Mouse (Mus musculus): ENCODE data around the gene Rex1bd.

Rex1bd gene

DNA sequence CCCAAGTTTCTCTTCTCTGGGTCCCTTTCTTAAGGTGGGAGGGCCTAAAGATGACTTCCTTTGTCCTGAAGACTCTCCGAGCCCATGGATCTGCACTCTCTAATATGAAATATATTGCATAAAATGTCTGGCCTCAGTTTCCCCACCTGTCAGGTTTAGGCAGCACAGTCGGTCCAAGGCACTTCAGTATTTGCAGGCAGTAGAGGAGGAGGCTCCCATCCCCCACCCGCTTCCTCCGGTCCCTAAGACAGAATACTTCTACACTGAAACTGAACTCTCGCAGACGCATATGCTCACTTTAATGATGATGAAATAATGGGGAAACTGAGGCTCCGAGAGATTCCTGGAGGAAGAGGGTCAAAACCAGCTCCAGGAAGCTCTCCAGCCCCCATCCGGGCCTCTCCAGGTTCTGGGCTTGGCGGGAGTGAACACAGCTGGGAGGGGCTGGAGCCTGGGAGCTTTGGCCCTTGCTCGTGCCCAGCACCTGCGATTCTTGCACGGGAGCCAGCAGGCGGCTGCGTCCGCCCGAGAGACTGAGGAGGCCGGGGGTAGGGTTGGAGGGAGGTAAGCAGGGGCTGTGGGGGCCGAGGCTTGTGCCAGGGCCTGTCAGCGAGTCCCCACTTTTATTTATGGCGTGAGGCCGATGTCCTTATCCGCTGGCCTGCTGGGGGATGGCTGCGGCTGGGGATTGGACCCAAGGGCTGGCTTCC is 4.6 kb downstream of the Rex1bd start:
- DNase-seq: peak; percentile 58

DNA sequence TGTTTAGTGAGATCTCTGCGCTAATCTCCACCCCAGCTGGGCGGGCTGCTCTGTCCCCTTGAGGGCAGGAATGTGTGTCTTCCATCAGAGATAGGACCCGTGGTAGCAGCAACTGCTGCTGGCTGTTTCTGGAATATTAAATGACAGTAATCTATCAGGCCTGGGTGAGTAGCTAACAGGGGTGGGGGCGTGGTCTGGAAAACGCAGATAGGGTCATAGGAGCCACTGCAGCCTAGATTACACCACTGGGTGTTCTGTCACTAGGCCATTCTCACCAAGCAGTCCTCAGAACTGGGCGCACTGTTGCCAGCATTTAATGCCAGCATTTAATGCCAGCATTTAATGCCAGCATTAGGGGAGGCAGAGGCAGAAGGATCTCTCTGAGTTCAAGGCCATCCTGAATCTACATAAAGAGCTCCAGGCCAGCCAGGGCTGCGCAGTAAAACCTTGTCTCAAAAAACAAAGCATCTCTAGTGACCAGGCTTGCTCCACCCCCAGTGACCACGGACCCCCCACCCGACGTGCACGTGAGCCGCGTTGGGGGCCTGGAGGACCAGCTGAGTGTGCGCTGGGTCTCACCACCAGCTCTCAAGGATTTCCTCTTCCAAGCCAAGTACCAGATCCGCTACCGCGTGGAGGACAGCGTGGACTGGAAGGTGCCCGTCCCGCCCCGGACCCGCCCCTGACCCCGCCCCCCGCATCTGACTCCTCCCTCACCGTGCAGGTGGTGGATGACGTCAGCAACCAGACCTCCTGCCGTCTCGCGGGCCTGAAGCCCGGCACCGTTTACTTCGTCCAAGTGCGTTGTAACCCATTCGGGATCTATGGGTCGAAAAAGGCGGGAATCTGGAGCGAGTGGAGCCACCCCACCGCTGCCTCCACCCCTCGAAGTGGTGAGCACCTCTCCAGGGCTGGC is 5.9 kb downstream of the Rex1bd start:
- peak; percentile 69 for DNase-seq

DNA sequence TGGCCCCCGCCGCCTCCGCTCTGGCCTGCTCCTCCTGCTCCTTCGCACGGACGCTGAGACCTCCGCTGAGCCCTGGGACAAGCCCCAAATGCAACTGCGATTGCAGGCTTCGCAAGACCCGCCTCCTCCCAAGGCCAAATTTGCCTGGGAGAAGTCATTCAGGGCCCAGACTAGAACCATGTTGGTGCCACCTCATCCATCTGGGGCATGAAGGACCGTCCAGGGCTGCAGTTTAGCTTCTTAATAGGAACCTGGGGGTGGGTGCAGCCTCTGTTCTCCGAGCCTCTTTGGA is 10.8 kb downstream of the Rex1bd start:
- DNase-seq: no peak

DNA sequence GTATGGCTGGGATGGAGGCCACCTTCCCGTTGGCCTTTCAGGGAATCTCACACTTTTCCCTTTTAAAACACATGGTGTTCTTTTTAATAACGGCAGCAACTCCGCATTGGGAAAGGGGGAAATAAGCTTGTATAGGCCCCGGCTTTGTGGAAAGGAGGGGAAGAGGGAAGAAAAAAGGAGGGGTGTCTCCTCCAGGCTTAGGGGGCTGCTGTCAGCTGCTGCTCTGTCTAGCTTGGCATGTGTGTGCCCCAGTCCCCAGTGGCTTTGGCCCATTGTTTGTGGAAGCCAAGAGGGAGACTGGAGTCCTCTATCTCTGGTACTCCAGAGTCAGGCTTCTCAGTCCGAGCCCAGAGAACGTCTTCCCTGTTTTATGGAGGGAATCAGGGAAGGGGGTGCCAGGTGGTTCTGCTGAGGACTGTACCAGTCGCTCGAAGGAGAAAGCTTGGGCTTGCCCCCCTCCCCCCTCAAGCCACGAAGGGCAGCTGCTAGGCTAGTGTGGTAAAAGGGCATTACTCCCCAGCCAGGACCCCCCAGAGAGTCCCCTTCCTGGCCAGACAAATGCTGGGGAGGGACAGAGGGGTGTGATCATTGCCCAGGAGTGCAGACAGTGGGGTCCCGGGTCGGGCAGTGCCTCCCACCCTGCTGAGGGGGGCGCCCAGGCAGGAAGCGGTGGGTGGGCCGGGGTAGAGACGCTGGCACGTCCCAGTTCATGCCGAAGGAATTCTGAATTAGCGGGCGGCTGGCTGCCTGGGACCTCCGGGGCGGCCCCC is 11.4 kb downstream of the Rex1bd start:
- DNase-seq: no peak

DNA sequence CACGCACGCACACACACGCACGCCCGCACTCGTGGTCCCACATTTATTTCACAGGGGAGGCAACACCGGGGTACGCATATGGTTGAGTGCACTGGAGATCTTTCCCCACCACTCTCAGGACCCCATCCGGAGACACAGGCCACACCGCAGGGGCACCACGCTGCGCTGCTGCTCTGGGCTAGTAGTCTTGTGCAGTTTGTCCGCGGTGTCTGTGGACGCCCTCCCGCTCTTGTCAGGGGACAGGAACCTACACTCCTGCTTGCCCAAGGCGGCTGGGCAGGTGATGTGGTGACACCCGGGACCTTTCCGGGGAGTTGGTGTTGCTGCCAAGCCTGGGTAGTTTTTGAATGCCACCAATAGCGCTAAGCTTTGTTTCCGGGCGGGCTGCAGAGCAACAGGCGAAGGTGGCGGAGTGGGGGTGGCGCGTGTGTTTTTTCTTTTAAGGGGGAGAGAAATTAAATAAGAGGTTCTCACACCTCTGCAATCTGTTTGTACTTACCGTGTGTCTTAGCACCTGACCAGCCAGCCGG is 12.1 kb downstream of the Rex1bd start:
- no peak for DNase-seq

DNA sequence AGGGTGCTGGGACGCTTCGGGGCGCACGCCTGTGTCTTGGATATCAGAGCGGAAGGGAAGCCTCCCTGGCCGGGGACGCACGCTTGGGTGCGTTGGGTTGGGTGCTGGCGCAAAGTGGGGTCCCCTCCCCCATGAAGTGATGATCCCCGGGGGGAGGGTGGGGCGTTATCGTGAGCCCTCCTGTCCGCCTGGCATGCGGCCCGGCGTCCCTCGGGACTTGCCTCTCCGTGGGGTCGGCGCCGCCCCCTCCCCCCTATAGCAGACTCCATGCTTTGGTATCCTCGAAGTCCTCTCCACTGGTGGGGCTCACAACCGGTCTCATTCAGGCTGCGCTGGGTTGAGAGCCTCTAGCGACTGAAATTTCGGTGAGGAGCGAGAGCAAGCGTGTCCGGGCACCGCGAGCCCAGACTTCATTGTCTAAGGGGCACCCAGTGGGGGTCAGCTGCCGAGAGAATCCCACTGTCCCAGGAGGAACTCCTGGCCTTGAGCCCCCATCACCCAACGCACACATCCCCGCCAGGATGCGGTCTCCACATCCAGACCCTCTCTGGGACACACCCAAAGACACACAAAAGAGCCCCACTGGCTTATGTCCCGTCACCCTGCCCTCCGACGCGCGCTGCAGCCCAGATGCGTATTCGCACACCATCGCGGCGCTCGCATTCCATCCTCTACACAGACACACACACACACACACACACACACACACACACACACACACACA is 12.7 kb downstream of the Rex1bd start:
- no peak for DNase-seq

DNA sequence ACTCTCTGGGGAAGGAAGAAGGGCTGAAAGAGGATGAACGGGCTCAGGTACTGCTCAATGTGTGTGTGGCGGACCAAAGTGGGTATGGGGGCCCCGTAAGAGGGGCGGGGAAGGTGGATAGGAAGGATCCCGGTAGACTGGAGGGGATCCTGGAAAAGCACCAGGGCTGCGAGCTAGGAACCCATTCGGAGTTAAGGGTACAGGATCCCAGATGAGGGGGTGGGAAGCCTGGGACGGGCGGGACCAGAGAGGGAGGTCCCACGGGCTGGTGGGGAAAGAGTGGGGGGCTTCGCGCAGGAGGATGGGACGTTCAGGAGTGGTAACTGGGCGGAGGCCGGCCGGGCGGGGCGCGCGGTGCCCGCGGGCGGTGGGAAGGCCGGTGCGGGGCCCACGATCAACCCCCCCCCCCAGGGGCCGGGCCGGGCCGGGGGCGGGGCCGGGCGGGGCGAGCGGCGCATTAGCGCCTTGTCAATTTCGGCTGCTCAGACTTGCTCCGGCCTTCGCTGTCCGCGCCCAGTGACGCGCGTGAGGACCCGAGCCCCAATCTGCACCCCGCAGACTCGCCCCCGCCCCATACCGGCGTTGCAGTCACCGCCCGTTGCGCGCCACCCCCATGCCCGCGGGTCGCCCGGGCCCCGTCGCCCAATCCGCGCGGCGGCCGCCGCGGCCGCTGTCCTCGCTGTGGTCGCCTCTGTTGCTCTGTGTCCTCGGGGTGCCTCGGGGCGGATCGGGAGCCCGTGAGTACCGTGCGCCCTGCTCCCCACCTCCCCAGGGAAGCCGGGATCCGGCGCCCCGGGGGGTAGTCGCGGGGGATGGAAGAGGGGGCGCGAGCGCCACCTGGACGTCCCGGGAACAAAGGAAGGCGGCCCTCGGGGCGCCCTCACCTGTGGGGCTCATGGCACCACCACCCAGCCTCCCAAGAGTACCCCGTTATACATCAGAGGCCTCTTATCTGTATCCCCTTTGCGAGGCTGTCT is 13.6 kb downstream of the Rex1bd start, which contains the start of gene Crlf1:
Gene Crlf1 (plus strand): TSS at position 495 of the 977 bp plus-strand sequence.
- DNase-seq: no peak

DNA sequence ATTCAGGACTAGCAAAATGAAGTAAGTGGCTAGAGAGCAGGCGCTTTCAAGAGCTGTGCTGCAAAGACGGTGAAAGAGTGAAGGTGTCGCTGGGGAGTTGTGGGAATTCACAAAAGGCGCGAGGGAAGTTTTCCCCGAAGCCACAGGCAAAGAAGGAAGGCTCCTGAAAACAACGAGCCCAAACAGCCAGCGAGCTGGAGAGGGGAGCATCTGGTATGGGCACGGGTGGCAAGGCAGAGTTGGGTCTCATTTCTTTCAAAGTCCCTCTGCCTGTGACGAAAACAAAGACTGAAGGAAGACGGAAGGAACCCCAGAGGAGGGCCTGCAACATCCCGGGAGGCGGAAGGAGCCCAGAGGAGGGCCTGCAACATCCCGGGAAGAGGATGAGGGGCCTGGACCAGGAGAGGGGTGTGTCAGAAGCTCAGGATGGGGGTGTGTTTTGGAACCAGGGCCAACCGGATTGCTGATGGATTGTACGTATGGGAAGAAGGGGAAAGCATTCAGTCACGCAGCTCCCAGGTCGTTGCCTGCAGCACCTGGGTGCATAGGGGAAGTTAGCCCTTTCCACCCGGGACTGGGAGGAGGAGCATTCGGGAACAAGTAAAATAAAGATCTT is 15.6 kb downstream of the Rex1bd start:
- DNase-seq: no peak

DNA sequence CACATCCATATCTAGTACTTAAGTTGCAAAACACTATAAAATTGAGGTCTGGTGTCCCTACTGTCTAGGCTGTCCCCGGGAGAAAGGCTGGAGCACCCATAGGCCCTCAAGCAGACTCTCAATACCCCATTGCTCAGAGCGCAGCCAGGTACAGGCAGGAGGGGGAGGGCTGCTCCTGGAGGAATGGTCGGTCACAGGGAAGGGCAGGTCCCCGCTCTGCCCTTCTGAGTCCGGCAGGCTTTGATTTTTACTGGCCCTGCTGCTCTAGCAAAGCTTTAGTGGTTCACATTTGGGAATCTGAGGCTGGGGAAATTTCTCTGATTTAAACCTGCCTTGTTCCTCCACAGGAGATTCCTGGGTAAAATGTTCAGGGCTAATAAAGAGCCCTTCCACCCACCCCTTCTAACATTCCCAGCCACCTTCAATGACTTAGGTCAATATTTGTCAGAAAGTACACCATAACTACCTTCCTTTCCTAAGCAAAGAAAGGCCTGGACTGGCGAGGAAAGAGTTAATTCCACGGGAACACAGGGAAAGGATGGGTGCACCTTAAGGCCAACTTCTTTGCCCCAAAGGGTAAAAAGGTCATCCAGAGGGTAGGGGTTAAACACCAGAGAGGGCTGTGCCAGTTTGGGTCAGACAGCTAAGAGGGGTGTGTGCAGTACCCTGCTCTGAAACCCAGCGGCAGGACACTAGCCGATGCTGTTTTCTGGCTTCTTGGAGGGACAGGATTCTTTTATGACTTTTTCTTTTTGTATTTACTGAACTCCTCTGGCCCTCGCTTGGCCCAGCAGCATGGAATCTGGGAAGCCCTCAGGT is 16.3 kb downstream of the Rex1bd start:
- no peak for DNase-seq

DNA sequence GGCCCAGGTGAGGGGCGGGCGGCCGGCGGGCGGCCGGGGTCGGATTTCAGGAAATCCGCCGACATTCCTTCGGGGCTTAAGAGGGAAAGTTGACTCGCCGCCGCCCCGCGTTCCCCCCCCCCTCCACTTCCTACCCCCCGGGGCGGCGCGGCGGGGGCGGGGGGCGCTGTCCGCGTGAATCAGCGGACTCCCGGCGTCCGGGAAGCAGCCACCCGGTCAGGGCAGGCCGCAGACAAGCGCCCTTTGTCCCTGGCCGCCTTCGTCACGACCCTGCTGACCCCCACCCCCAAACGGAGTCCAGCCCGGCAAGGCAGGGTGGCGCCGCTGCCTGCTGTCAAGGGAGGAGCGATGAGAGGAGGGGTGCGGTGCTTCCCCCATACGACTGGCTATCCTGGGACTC is 17.0 kb downstream of the Rex1bd start:
- DNase-seq: no peak

DNA sequence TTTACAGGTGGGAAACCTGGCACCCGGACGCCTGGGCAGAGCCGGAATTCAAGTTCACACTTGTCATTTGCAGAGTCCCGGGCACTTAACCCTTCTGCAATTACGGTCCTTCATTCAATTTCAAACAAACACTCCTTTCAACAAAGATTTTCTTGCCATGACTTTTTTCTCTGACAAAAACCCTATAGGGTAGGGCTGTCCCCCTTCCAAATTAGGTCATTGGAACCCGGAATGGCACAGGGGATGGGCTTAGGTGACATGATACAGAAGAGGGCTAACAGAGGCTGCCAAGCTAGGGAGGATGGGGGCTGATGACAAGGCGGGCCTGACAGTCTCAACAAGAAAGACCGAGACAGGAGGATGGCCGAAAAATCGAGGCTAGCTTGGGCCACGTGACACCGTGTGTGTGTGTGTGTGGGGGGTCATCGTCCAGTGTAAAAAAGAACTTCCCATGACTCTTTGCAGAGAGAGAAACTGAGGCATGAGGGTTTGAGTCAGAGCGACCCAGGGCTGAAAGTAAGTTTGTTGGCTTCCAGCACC is 17.6 kb downstream of the Rex1bd start:
- no peak for DNase-seq

DNA sequence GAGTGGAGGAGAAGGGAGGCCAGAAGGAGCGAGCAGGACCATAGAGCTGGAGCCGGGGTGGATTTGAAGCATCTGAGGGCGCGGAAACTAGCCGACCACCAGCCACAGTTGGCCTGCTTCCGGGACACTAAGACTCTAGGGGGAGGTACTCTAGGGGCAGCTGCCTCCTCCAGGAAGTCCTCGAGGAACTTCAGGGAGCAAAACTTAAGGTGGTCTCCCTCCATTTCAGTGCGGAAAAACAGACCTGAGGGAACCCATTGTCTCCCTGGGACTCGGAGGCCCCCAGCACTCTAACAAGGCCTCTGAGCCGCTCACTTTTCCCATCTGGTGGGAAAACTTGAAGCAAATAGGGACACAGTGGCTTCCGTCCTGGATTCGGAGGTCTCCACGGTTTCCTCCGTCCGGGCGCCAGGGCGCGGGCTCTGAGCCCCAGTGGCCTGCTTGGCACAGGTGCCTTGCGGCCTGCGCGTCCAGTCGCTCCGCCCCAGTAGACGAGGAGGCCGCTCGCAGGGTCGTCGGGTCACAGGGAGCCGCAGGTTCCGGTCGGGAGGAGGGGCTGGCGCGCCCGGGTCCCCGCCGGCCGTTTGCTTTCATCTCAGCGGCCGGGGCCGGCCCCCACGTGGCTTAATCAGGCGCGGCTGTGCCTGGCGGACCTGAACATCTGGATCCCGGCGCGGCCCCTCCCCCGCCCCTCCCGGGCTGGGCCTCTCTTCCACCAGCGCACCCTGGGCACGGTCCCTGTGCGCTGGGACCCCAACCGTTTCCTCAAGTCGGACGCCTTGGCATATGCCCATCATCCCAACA is 18.4 kb downstream of the Rex1bd start:
- no peak for DNase-seq

DNA sequence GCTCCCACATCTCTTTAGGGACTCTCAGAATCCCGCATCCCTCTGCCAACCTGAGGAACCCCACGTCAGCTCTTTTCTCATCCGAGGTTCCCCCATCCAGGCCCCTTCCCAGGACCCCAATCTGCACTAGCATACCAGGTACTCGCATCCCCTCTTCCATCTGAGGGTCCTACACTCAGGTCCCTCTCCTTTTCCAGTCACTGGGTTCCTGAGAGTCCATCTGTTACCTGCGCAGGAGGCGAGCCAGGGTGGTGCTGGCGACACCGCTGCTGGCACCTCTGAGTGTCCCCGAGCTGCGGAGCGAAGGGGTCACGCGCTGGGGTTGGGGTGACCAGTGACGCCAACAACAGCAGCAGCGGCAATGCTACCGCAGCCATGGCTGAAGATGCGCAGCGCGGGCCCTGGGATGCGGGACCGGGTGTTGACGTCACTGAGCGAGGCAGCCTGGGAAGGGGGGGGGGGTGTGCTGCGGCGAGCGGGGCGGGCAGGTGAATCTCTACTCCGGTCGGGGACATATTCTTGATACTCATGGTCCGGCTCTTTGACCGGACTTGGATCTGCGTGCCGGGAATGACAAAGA is 19.5 kb downstream of the Rex1bd start, which contains the start of gene Tmem59l:
Gene Tmem59l (minus strand): TSS at position 418 of the 580 bp plus-strand sequence.
- peak; percentile 74 for DNase-seq

DNA sequence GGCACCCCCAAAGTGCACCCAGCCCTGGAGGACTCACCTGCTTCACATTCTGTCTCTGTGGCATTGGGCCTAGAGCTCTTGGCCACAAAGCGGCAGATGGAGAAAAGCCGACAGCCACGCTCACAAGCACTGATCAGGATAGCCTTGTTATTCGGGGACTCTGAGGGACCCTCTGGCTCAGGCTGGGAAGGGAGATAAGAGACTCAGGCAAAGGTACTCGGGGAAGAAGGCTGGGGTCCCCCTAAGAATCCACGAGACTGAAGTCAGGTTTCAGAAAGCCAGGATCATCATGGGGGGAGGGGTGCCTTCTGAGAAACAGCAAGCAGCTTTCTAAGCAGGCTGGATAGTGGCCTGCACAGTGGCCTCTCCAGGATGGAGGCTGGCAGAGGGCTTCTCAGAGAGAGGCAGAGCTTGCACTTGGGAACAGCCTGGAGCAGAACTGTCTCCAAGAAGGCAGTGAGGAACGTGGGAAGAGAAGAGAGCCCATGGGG is 20.3 kb downstream of the Rex1bd start:
- DNase-seq: peak; percentile 65

DNA sequence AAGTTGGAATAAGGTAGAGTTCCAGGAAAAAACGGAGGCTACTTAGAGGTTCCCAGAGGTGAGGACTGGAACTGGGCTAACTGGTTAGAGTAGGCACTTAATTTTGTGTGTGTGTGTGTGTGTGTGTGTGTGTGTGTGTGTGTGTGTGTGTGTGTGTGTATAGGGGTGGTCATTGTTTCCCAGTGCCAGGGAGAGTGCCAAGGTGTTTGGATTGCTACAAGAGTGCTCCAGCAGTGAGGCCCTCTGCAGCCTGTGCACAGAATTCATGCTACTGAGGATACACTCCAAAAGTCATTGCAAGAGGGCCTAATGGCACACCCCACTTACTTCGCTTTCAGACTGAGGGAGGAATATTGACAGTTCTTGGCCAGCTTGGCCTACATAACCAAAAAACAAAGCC is 23.6 kb downstream of the Rex1bd start:
- DNase-seq: no peak

DNA sequence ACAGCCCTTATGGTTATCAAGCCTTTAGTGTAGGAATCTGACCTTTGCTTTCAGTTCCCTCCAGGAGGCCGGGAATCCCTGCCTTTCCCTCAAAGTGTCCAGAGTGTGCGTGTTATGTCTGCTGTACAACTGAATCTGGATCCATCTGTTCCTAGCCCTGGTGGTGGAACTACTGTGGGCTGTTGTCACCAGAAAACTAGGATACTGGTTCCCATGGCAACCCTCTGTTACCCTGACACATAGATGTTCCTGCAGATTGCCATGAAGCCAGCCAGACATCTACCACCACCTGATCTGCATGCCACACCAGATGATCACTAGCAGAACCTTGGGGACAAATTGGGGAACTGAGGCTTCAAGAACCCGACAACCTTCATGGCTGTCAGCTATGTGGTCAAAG is 24.6 kb downstream of the Rex1bd start:
- no peak for DNase-seq

DNA sequence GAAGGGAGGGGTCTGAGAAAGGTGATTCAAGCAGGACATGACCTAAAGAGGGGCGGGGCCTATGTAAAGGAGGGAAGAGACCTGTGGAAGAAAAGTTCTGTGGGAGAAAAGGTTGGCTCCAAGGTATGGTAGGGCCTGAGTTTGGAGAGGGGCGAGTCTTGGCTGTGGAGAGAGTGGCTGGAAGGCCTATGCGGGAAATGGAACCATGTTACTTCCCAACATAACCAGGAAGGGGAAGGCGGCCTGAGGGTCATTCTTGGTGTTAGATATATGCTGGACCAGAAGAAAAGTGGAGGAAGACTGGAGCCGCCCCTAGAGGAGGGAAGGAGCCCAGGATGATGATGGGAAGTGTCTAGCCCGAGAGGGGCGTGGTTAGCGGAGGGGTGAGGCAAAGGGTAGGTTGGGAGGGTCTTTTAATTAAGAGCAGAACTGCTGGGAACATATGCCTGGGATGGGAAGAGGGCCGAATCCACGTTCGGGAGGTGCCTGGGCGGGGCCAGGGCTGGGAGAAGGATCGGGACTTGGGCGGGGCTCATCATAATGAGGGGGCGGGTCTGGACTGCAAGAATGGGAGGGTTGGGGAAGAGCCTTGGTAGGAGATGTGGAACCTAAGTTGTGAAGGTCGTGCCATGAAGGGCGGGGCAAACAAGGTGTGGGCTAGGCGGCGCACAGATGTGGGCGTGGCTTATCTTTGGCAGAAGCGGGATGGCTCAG is 29.1 kb downstream of the Rex1bd start:
- DNase-seq: no peak
